Mouse (Mus musculus) MEL (cell line): ENCODE results near the gene Dapp1. TPM values are rescaled to one million over a fixed set of nuclear protein-coding genes. Genes with fewer than 3 reads are reported as not detected.

Experiments
- DNase-seq: peaks from one replicate; pipeline ENCODE4 v3.0.0; 2011; ENCODE audit warnings: low read depth, low spot score
- H3K27ac ChIP-seq: 2 replicates; pipeline ENCODE4 v1.5.1; 2012; ENCODE audit warnings: low read depth, mild to moderate bottlenecking, control low read depth, low read length, moderate library complexity; ENCODE audit not compliant: control insufficient read depth
- H3K27me3 ChIP-seq, 2 experiments: fragments of 150-350 bp in 1 of 2; sonication (generic) in 1 of 2; 2 replicates each; pipeline ENCODE4 v1.6.1; 2012; ENCODE audit warnings: low read length in 2 of 2, mild to moderate bottlenecking in 2 of 2, improper control_type of control experiment in 1 of 2, moderate library complexity in 1 of 2; ENCODE audit not compliant: insufficient read depth in 2 of 2, control insufficient read depth in 1 of 2
- H3K36me3 ChIP-seq, 2 experiments: 2 replicates each; pipeline ENCODE4 v1.6.1; 2012 to 2014; ENCODE audit warnings: low read length in 2 of 2, improper control_type of control experiment in 1 of 2, inconsistent platforms in 1 of 2, mild to moderate bottlenecking in 1 of 2; ENCODE audit not compliant: insufficient read depth in 2 of 2, control insufficient read depth in 1 of 2
- H3K4me1 ChIP-seq, 2 experiments: fragments of 150-350 bp in 1 of 2; sonication (generic) in 1 of 2; 2 replicates each; pipeline ENCODE4 v1.6.1; 2012; ENCODE audit warnings: low read length in 2 of 2, improper control_type of control experiment in 1 of 2, mild to moderate bottlenecking in 1 of 2; ENCODE audit not compliant: insufficient read depth in 2 of 2, control insufficient read depth in 1 of 2
- H3K4me3 ChIP-seq, 2 experiments: fragments of 150-350 bp in 1 of 2; sonication (generic) in 1 of 2; 2 replicates each; pipeline ENCODE4 v1.5.1; 2012; ENCODE audit warnings: low read depth in 2 of 2, low read length in 2 of 2, mild to moderate bottlenecking in 2 of 2, moderate library complexity in 2 of 2, control low read depth in 1 of 2, improper control_type of control experiment in 1 of 2; ENCODE audit not compliant: control insufficient read depth in 1 of 2, insufficient read depth in 1 of 2
- H3K79me2 ChIP-seq: 2 replicates; pipeline ENCODE4 v1.6.1; 2012; ENCODE audit warnings: mild to moderate bottlenecking, low read length, moderate library complexity; ENCODE audit not compliant: control insufficient read depth, poor library complexity, insufficient read depth
- H3K9ac ChIP-seq: 2 replicates; pipeline ENCODE4 v1.6.1; 2012; ENCODE audit warnings: low read depth, mild to moderate bottlenecking, control low read depth, low read length, moderate library complexity; ENCODE audit not compliant: control insufficient read depth, poor library complexity, severe bottlenecking
- H3K9me3 ChIP-seq: fragments of 150-350 bp; sonication (generic); replicated peaks from 2 replicates; pipeline ENCODE4 v1.6.1; 2012; ENCODE audit warnings: mild to moderate bottlenecking, low read length, improper control_type of control experiment, moderate library complexity; ENCODE audit not compliant: insufficient read depth
- CHD2 ChIP-seq: IDR thresholded peaks from 2 replicates; pipeline ENCODE4 v1.6.1; 2011; ENCODE audit warnings: low read length, improper control_type of control experiment
- ELF1 ChIP-seq: IDR thresholded peaks from 2 replicates; pipeline ENCODE4 v1.6.1; 2014; ENCODE audit warnings: low read depth, mild to moderate bottlenecking, inconsistent platforms, low read length, improper control_type of control experiment, moderate library complexity
- MAFK ChIP-seq: IDR thresholded peaks from 2 replicates; pipeline ENCODE4 v1.6.1; 2011; ENCODE audit warnings: low read depth, mild to moderate bottlenecking, low read length, improper control_type of control experiment, borderline replicate concordance
- MYB ChIP-seq: IDR thresholded peaks from 2 replicates; pipeline ENCODE4 v1.6.1; 2011; ENCODE audit warnings: mild to moderate bottlenecking, low read depth, low read length, improper control_type of control experiment
- POLR2A ChIP-seq, 2 experiments: IDR thresholded peaks; 2 replicates each; pipeline ENCODE4 v1.6.1; 2011 to 2012; ENCODE audit warnings: low read length in 2 of 2, mild to moderate bottlenecking in 2 of 2, control low read depth in 1 of 2, improper control_type of control experiment in 1 of 2, low read depth in 1 of 2, moderate library complexity in 1 of 2; ENCODE audit not compliant: control insufficient read depth in 1 of 2, insufficient read depth in 1 of 2, poor library complexity in 1 of 2
- TBP ChIP-seq: IDR thresholded peaks from 2 replicates; pipeline ENCODE4 v1.8.0; 2011; ENCODE audit warnings: low read depth, low read length, improper control_type of control experiment
- USF1 ChIP-seq: IDR thresholded peaks from 2 replicates; pipeline ENCODE4 v1.6.1; 2014; ENCODE audit warnings: low read depth, mild to moderate bottlenecking, inconsistent platforms, low read length, improper control_type of control experiment, moderate library complexity
- ZC3H11A ChIP-seq: IDR thresholded peaks from 2 replicates; pipeline ENCODE4 v1.6.1; 2012; ENCODE audit warnings: low read depth, mild to moderate bottlenecking, inconsistent platforms, low read length, improper control_type of control experiment
- ZKSCAN1 ChIP-seq: IDR thresholded peaks from 2 replicates; pipeline ENCODE4 v1.6.1; 2012; ENCODE audit warnings: low read depth, mild to moderate bottlenecking, inconsistent platforms, low read length, improper control_type of control experiment, moderate library complexity
- polyA plus RNA-seq, 2 experiments: library from polyadenylated mRNA; stranded (reverse) in 1 of 2; unstranded in 1 of 2; fragments of >175 nt in 1 of 2; fragments of >200 nt in 1 of 2; gene quantifications; 2 replicates each; pipeline versions ENCODE4 v1.2.1 to v1.2.4; 2012; ENCODE audit warnings: low replicate concordance in 2 of 2, low read depth in 1 of 2; ENCODE audit not compliant: insufficient read length in 2 of 2, insufficient read depth in 1 of 2, missing spikeins in 1 of 2
- total RNA-seq: library from RNA; depleted of rRNA; stranded (reverse); fragments of 300-350 nt; gene quantifications from 2 replicates; pipeline ENCODE4 v1.2.3, GENCODE M21; 2012

Dapp1 gene
- total and polyA plus RNA-seq, 3 experiments = 45.7 to 91.5 (median 67.3) TPM

GRCm38 (mm10) chr3:137963508-137963907, 17.8 kb downstream of the Dapp1 start:
- H3K9me3 ChIP-seq = no peaks in the 10 kb centered on the region
- peaks cover 25 to 50% of the 10 kb centered on the region in 2 experiments for H3K4me1 ChIP-seq
- H3K27me3 ChIP-seq = no peaks in the 10 kb centered on the region
- H3K4me3 ChIP-seq = no peak overlapping the region
- H3K27ac ChIP-seq = peak overlapping the region; percentile 25
- peaks cover 32 to 67% of the 10 kb centered on the region in 2 experiments for H3K36me3 ChIP-seq
- peaks cover 23% of the 10 kb centered on the region for H3K79me2 ChIP-seq
- no peak overlapping the region for H3K9ac ChIP-seq
- DNase-seq = peak; percentile 41
- TF ChIP-seq ZC3H11A = no peak
- no peak for TF ChIP-seq MAFK
- no peak for TF ChIP-seq MYB

GRCm38 (mm10) chr3:137961736-137962385, 19.5 kb downstream of the Dapp1 start:
- H3K4me3 ChIP-seq = no peak overlapping the region
- peak overlapping the region; percentile 44 for H3K27ac ChIP-seq
- H3K9ac ChIP-seq = no peak overlapping the region
- H3K79me2 ChIP-seq = peaks cover 18% of the 10 kb centered on the region
- peaks cover 30 to 63% of the 10 kb centered on the region in 2 experiments for H3K36me3 ChIP-seq
- peak; percentile 21 for DNase-seq
- TF ChIP-seq USF1 (peak; percentile 77), CHD2 (no peak)
- peaks cover 22 to 46% of the 10 kb centered on the region in 2 experiments for H3K4me1 ChIP-seq
- H3K27me3 ChIP-seq = no peaks in the 10 kb centered on the region
- H3K9me3 ChIP-seq = no peaks in the 10 kb centered on the region

DNA sequence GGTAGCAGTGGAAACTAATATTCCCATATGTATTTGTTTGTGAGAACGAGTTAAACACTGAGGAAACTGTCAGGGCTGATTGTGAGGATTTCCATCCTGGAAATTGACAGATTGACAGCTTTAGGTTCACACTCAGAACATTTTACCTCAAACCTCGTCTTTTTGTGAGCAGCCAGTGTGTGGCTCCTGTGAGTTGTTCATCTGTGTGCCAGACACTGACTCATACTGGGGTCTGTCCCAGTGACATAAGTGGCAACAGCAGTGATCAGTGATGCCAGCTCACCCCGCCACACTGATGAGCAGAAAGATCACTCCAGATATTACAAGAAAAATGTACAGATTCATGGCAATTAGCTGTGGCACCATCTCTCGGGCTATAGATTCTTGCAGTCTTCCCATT, 21.9 kb downstream of the Dapp1 start:
- H3K79me2 ChIP-seq = peaks cover 6% of the 10 kb centered on the region; the same call in 1 of the 2 replicates
- peaks cover 20 to 74% of the 10 kb centered on the region in 2 experiments for H3K36me3 ChIP-seq
- peaks cover 35 to 51% of the 10 kb centered on the region in 2 experiments for H3K4me1 ChIP-seq
- peak; percentile 37 for DNase-seq
- H3K27me3 ChIP-seq = no peaks in the 10 kb centered on the region
- TF ChIP-seq POLR2A (IDR thresholded peaks at IDR 0.05; ENCODE audit: control insufficient read depth in 1 of 2, insufficient read depth in 1 of 2, low read depth in 1 of 2, low read length in 2 of 2, poor library complexity in 1 of 2) = 0 out of 4 replicates have a peak, but pooled peaks of 1 of the 2 experiments have one; percentile 21
- no peak for TF ChIP-seq TBP
- H3K27ac ChIP-seq = peak overlapping the region; percentile 63
- no peak overlapping the region for H3K9ac ChIP-seq
- H3K9me3 ChIP-seq = no peaks in the 10 kb centered on the region
- no peak overlapping the region for H3K4me3 ChIP-seq

- Histone ChIP-seq H3K4me3 (no peak overlapping the region), H3K4me1 (peaks cover 42 to 59% of the 10 kb centered on the region in 2 experiments), H3K36me3 (peaks cover 20 to 78% of the 10 kb centered on the region in 2 experiments), H3K79me2 (peaks cover 6% of the 10 kb centered on the region; the same call in 1 of the 2 replicates), H3K27ac (peak overlapping the region; percentile 91)
- no peak for TF ChIP-seq ELF1
- peak; percentile 94 for TF ChIP-seq ZKSCAN1
- TF ChIP-seq, all 39 proteins: peak for 1
- Histone ChIP-seq H3K9me3 (no peaks in the 10 kb centered on the region), H3K9ac (peak overlapping the region; percentile 15), H3K27me3 (no peaks in the 10 kb centered on the region)
- DNase-seq = no peak
These were observed 23.0 kb downstream of the Dapp1 start for GRCm38 (mm10) chr3:137958352-137958751.
